8 mouse cellular contexts compared by ENCODE assay signal in the genomic region with DNA sequence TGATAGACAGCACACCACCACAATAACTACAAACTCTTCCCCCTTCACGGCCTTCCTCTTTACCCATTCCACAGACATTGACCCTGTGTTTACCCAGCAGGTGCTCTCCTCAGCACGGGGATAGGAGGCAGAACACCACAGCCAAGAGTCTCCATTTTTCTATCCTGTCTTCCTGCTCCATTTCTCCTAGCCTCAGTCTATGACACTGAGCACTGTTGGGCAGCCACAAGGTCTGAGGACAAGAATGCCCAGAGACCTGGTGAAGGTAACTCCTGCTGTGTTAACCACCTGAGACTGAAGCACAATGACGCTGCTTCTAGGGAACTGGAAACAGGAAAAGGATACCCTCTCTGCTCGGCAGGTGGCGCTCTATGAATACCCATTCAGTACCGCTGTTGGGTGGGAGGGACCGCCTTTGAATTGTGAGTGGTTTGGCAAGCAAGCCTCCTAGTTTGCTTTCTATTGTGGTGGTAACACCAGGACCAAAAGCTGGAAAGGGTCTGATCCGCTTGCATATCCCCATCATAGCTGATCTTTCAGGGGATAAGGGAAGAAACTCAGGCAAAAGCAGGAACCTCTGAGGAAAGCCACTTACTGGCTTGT. TPM values are rescaled to one million over a fixed set of nuclear protein-coding genes. Genes with fewer than 3 reads are reported as not detected.
DNase-seq lines count a peak whose midpoint lies in the region; ATAC-seq lines count a peak whose summit lies in the region.

No protein-coding gene starts in this region.

- peak; percentile 55 for DNase-seq in midbrain, embryonic 10.5 days (ENCODE audit: low spot score)
- peak; percentile 54 for DNase-seq in cerebellum, adult 9-11 months
- DNase-seq in frontal cortex, postnatal 10 days (ENCODE audit: low spot score in 2 of 2), result peak; percentile 45 to 59
- DNase-seq in left cerebral cortex, postnatal 4 days, result peak; percentile 71
- DNase-seq in monocyte, adult 2 months (ENCODE audit: low read depth in 1 of 2, low spot score in 2 of 2), result peak; percentile 27 to 47
- DNase-seq in spleen, postnatal 4 days (ENCODE audit: low spot score in 2 of 2), result peak; percentile 70 to 86

- H3K4me1 ChIP-seq in midbrain, embryonic 10.5 days, result no peaks in the 10 kb centered on the region
- H3K4me1 ChIP-seq in midbrain, embryonic 16.5 days (ENCODE audit: control insufficient read depth, insufficient read depth, low read length), result no peaks in the 10 kb centered on the region
- H3K4me1 ChIP-seq in intestine, embryonic 15.5 days (replicated peaks), result no peaks in the 10 kb centered on the region

- 58% methylated on average over 8 of the region's 8 CpGs for WGBS in midbrain, embryonic 10.5 days
- 44% methylated on average over 8 of the region's 8 CpGs for WGBS in midbrain, embryonic 16.5 days
- 40% methylated on average over 8 of the region's 8 CpGs for WGBS in intestine, embryonic 15.5 days

- no peak overlapping the region for H3K4me2 ChIP-seq in midbrain, embryonic 16.5 days (ENCODE audit: low read length)
- H3K4me2 ChIP-seq in intestine, embryonic 15.5 days (replicated peaks), result no peak overlapping the region

- H3K9me3 ChIP-seq in midbrain, embryonic 10.5 days (replicated peaks), result no peaks in the 10 kb centered on the region
- H3K9me3 ChIP-seq in midbrain, embryonic 16.5 days (replicated peaks; ENCODE audit: control insufficient read depth, low read length, poor library complexity, severe bottlenecking), result no peaks in the 10 kb centered on the region
- H3K9me3 ChIP-seq in intestine, embryonic 15.5 days, result no peaks in the 10 kb centered on the region

- no peak overlapping the region for H3K9ac ChIP-seq in midbrain, embryonic 16.5 days (ENCODE audit: low read depth, low read length)
- no peak overlapping the region for H3K9ac ChIP-seq in intestine, embryonic 15.5 days

- ATAC-seq in midbrain, embryonic 16.5 days, result no peak
- peak; percentile 66 for ATAC-seq in intestine, embryonic 15.5 days

- H3K36me3 ChIP-seq in midbrain, embryonic 10.5 days, result peaks cover 99% of the 10 kb centered on the region
- H3K36me3 ChIP-seq in midbrain, embryonic 16.5 days (ENCODE audit: control insufficient read depth, insufficient read depth, low read length), result peaks cover 26% of the 10 kb centered on the region
- peaks cover 28% of the 10 kb centered on the region for H3K36me3 ChIP-seq in intestine, embryonic 15.5 days

- no peak overlapping the region for H3K4me3 ChIP-seq in midbrain, embryonic 10.5 days
- H3K4me3 ChIP-seq in midbrain, embryonic 16.5 days (ENCODE audit: low read depth, low read length), result no peak overlapping the region
- H3K4me3 ChIP-seq in intestine, embryonic 15.5 days (replicated peaks), result no peak overlapping the region

- no peaks in the 10 kb centered on the region for H3K27me3 ChIP-seq in midbrain, embryonic 10.5 days (ENCODE audit: low read depth, poor library complexity, severe bottlenecking)
- no peaks in the 10 kb centered on the region for H3K27me3 ChIP-seq in midbrain, embryonic 16.5 days (ENCODE audit: control insufficient read depth, insufficient read depth, low read depth, low read length)
- no peaks in the 10 kb centered on the region for H3K27me3 ChIP-seq in intestine, embryonic 15.5 days (replicated peaks)

- intact Hi-C loops in left cerebral cortex, postnatal 4 days (cut with DNase I), result loop anchor here (5.0 to 10.0 kb wide), 2 partner anchors 188 to 516 kb away; no protein-coding TSS in a partner anchor

- no peak overlapping the region for H3K27ac ChIP-seq in midbrain, embryonic 10.5 days (replicated peaks)
- H3K27ac ChIP-seq in midbrain, embryonic 16.5 days (ENCODE audit: low read length), result no peak overlapping the region
- no peak overlapping the region for H3K27ac ChIP-seq in intestine, embryonic 15.5 days

RNA-seq across cellular contexts. Expression of a gene that starts 13.4 kb away (rescaled TPM):
- polyA plus RNA-seq in midbrain, embryonic 10.5 days (2016; fragmentation: Nextera tagmentation; extraction: Ambion mirVana), result 68.2 and 73.0 TPM in 2 replicates
- polyA plus RNA-seq in midbrain, embryonic 16.5 days (2015; fragmentation: Nextera tagmentation; extraction: Ambion mirVana), result 51.4 and 54.8 TPM in 2 replicates
- polyA plus RNA-seq in intestine, embryonic 15.5 days (2015; fragmentation: Nextera tagmentation; extraction: Ambion mirVana), result 35.6 and 38.6 TPM in 2 replicates
- 10 to 100 TPM; 33.3 to 35.5 TPM for total RNA-seq in left cerebral cortex, postnatal 4 days (2021)

RNA-seq across cellular contexts. Expression of a gene that starts 14.2 kb away (rescaled TPM):
- polyA plus RNA-seq in midbrain, embryonic 10.5 days (2016; fragmentation: Nextera tagmentation; extraction: Ambion mirVana), result 35.4 and 38.4 TPM in 2 replicates
- polyA plus RNA-seq in midbrain, embryonic 16.5 days (2015; fragmentation: Nextera tagmentation; extraction: Ambion mirVana), result 33.4 and 34.6 TPM in 2 replicates
- 25.6 and 26.6 TPM in 2 replicates for polyA plus RNA-seq in intestine, embryonic 15.5 days (2015; fragmentation: Nextera tagmentation; extraction: Ambion mirVana)
- 10 to 100 TPM; 28.8 to 29.5 TPM for total RNA-seq in left cerebral cortex, postnatal 4 days (2021)

RNA-seq across cellular contexts. Expression of a gene that starts 21.9 kb away (rescaled TPM):
- polyA plus RNA-seq in midbrain, embryonic 10.5 days (2016; fragmentation: Nextera tagmentation; extraction: Ambion mirVana), result 80.8 and 91.6 TPM in 2 replicates
- polyA plus RNA-seq in midbrain, embryonic 16.5 days (2015; fragmentation: Nextera tagmentation; extraction: Ambion mirVana), result 32.0 and 33.8 TPM in 2 replicates
- polyA plus RNA-seq in intestine, embryonic 15.5 days (2015; fragmentation: Nextera tagmentation; extraction: Ambion mirVana), result 89.5 and 92.8 TPM in 2 replicates
- 10 to 100 TPM; 26.2 to 27.2 TPM for total RNA-seq in left cerebral cortex, postnatal 4 days (2021)
